Mouse (Mus musculus): ENCODE data around the gene Wfikkn2.

The Wfikkn2 gene

DNA sequence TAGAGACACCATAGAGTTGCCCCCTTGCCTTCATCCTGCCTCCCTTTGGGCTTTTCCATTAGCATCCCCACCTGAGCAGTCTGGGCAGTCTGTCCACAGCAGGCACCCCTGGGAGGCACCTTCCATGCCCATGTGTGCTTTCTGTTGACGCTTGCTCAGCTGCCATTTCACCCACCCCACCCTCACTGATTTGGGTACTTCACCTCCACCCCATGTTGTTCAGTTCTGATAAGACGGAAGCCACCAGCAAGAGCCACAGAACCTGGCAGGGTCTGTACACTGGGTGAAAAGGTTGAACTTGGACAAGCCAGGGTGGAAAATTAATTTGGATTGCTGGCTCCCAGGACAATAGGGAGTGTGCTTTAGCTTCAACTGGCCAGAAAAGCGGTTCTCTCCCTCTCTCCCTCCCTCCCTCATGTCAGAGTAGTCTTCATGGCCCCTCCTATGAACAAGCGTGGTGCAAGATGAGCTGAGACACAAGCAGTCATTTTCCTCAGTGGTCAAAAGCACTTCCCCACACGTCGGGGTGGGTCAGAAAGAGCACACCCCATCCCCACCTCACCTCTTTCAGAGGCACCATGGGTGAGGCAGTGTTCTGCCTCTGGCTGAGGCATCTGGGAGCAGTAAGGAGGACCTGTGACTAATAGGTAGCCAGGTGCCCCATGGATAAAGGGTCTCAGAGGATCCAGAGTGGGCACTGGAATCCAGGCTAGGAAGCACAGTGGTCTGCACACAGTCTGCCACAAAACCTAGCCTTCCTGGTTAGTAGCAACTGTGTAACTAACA lies 16.0 kb upstream of the Wfikkn2 start:
- no peak for DNase-seq (ENCODE audit: low spot score in 2 of 2)

DNA sequence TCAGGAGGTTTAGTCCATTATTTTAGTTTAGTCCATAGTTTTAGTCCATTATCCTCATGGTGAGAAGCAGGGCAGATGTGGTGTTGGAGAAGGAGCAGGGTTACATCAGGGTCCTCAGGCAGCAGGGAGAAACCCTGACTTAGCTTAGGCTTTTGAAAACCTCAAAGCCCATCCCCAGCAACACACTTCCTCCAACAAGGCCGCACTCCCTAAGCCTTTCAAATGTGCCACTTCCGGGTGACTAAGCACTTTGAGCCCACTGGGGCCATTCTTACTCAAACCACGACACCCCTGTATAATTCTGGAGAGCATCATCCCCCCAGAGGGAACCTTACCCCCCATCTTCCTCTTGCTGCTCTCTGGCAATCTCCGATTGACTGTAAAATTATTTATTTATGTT lies 14.0 kb upstream of the Wfikkn2 start:
- DNase-seq (ENCODE audit: low spot score in 2 of 2) = no peak

- no peak for DNase-seq (ENCODE audit: low spot score in 2 of 2)
Observed at GRCm38 (mm10) chr11:94257987-94258386, 12.2 kb upstream of the Wfikkn2 start.

GRCm38 (mm10) chr11:94255733-94256132 lies 9.9 kb upstream of the Wfikkn2 start:
- DNase-seq (ENCODE audit: low spot score in 2 of 2) = no peak

DNA sequence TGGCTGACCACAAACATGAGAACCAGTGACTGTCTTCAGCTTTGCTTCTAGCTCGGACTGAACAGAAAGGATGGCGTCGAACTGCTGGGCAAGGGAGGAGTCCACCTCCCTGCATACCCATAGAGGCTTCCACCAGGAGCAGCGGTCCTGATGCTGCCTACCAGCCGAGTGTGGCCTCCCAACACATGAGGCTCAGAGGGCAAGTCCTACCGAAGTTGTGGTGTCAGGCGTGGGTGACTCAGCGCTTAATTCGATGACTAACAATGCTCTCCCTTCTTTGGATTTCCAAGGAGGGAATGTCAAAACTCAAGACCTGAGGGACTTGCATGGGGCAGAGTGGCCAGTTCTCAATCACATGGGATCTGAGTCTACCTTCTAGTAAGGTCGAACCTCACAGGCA lies 7.9 kb upstream of the Wfikkn2 start:
- DNase-seq (ENCODE audit: low spot score in 2 of 2) = no peak

- DNase-seq (ENCODE audit: low spot score in 2 of 2) = no peak
Observed at GRCm38 (mm10) chr11:94253156-94253555, 7.4 kb upstream of the Wfikkn2 start.

- no peak for DNase-seq (ENCODE audit: low spot score in 2 of 2)
Observed at GRCm38 (mm10) chr11:94246789-94247061, 920 bp upstream of the Wfikkn2 start.

GRCm38 (mm10) chr11:94244385-94244784 lies 1.4 kb downstream of the Wfikkn2 start:
- DNase-seq (ENCODE audit: low spot score in 2 of 2) = no peak

DNA sequence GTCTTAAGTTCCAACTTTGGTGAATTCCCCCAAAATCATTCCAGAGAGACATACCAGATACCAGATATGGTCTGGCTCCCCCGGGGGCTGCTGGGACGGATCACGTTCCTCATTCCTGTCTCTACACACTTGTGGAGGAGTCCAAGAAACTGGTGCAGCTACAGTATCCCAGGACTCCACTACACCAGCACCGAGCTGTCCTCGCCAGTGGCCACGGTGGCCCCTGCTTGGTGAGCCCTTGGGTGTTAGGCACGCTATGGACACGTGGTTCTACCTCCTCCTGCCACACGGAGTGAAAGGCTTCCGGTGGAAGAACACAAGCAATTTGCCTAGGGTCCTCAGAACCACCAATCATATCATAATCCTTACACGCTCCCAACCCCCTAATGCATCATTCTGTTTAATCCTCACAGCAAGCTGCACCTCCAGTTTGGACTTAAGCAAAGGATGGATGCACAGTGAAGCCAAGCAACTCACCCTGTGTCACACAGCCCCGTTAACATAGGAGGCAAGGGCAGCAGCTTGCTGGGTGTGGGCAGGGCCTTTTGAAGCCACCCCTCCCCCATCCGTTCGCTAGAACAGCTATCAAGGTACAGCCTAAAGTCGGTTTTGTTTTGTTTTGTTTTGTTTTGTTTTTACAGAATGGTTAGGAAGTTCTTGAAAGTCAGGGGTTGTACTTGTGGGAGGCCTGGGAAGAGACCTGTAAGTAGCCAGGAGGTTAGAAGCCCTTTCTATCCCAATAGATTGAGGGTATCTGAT lies 2.2 kb downstream of the Wfikkn2 start:
- DNase-seq (ENCODE audit: low spot score in 2 of 2) = no peak

DNA sequence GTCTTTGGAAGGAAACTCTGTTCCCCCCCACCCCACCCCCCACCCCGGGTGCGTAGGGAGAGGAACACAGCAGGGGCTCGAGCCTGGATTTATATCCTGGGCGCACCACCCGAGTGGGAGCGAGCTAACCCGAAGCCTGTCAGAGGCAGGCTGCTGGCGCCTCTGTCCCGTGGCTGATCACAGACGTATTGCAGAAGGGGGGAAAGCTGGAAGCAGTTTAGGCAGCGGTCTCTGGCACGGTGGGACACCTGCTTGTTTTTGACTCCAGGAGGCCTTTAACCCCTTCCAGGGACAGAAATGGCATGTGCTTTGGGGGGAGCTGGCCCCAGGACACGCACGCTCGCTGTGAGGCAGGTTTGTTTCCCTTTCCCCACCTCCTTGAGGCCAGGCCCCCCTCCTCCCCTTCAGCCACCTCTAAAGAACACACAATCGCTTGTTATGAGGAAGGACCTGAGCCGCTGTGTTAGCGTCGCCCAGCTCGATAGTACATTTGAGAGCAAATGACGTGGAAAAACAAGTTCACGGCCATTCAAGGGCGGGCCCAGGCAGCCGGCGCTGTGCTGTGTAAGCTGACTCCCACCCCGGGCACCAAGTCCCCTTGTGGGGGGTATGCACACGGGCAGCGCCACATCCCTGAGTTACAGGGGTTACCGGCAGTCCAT lies 2.9 kb downstream of the Wfikkn2 start:
- no peak for DNase-seq (ENCODE audit: low spot score in 2 of 2)

GRCm38 (mm10) chr11:94239706-94240105 lies 6.1 kb downstream of the Wfikkn2 start:
- no peak for DNase-seq (ENCODE audit: low spot score in 2 of 2)

DNA sequence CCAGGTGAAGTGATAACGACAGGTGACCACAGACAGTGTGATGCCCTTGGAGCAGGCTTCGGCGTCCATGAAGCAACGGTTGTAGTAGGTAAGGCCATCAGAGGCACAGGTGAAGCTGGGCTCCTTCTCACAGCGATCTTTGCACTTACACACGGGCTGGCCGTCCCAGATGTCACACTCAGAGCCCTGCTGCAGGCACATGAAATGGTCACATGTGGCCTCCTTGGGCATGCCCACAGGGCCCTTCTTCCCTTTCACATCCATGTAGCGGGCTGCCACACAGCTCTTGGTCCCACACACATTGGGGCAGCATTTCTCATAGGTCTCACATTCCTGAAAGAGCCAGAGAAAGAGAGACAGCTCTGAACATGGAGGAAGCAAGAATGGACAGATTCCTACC lies 7.0 kb downstream of the Wfikkn2 start:
- DNase-seq (ENCODE audit: low spot score in 2 of 2) = no peak

DNA sequence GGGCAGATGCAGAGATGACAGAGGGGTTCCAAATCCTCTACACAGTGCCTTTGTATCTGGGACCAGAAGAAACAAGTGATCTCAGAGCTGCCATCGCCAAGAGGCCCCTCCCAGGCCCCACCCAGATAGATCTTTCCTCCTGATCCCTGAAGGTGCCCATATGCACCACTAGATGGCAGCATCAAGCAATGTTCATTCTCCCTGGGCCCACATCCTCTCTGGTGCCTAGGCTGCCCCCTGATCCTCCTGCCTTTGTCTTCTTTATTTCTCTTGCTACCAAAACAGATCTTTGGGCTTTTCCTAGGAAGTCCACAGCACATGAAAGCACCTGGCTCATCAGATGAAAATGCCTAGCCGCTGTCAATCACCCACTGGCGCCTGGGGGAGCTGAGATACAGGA lies 9.7 kb downstream of the Wfikkn2 start:
- DNase-seq (ENCODE audit: low spot score in 2 of 2) = peak in 1 of 2 experiments; percentile 36

GRCm38 (mm10) chr11:94234857-94235256 lies 10.9 kb downstream of the Wfikkn2 start:
- DNase-seq (ENCODE audit: low spot score in 2 of 2) = no peak

DNA sequence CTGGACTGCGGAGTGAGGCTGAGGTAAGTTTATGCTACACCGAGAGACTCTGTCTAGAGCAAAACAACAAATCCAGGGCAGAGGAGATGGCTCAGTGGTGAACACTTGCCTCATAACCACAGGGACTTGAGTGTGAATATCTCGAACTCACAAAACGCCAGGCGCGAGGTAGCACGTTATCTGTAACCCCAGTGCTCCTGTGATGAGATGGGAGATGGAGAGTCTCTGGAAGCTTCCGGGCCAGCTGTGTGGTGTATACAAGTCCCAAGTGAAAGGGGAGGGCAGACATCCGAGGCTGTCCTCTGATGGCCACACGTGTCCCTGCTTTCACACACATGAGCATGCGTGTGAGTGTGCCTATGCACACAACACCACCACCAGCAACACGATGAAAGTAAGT lies 11.4 kb downstream of the Wfikkn2 start:
- no peak for DNase-seq (ENCODE audit: low spot score in 2 of 2)

GRCm38 (mm10) chr11:94233405-94233804 lies 12.4 kb downstream of the Wfikkn2 start:
- no peak for DNase-seq (ENCODE audit: low spot score in 2 of 2)

DNA sequence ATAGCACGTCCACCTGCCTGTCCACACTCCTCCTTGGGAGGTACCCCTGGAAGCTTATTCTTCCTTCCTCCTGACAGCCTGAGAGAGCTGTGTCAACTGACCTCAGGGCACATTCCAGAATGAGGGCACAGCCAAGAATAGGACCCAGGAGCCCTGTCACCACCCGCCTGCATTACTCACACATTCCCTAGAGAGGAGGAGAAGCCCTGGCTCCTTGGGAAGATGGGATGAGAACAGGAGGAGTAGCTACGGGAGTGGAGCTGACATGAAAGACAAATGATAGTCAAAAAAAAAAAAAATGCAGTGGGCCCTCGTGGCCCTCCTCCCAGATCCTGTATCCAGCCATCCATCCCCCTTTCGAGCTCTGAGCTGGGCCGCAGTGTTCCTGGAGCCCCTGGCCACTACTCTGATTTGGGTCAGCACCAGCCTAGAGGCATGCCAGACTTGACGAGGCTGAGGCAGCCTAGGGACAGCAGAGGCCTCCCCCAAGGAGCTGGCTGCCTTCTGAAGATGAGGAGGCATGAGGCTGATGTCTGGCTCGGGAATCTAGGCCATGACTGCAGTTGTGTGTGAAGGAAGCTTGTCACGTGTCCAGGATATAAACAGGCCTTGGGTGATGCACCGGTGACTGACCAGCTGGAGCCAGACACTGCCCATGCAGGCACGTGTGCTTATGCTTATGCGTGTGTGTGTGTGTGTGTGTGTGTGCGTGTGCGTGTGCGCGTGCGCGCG lies 13.8 kb downstream of the Wfikkn2 start:
- no peak for DNase-seq (ENCODE audit: low spot score in 2 of 2)

DNA sequence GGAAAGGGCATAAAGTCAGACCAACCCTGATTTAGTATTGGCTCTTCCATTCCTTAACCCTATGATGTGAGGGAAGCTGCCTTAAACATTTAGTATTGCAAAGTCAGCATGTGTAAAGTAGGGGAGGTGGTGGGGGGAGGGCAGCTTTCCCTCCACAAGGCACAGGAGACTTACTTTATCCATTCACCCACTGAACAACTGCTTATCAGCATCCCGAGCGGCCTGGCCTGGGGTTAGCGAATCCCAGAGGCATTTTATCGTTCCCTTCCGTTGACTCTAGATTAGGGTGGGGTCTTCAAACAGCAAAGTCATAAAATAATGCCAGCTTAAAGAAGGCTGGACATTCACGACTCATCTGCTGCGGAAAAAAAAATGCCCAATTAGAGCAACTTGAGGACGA lies 15.6 kb downstream of the Wfikkn2 start:
- DNase-seq (ENCODE audit: low spot score in 2 of 2) = no peak

GRCm38 (mm10) chr11:94229207-94229960 lies 16.4 kb downstream of the Wfikkn2 start:
- no peak for DNase-seq (ENCODE audit: low spot score in 2 of 2)

DNA sequence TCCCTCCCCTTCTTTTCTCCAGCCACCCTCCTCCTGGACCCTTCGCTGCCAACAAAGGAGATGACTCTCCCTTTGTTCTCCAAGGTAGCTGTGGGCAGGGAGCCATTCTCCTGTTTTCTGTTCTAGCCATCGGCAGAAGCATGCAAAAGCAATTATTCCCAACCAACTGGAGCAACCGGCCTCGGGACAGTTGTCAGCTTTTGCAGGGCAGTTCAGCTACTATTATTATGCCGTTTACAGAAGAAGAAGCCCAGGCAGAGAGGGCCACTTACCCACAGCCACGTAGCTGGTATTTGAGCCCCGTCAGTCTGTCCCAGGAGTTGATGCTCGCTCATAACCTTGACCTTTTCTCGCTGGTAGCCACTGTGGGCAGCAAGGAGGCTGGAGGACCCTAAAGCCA lies 17.4 kb downstream of the Wfikkn2 start:
- no peak for DNase-seq (ENCODE audit: low spot score in 2 of 2)

GRCm38 (mm10) chr11:94225985-94226384 lies 19.8 kb downstream of the Wfikkn2 start:
- no peak for DNase-seq (ENCODE audit: low spot score in 2 of 2)

- DNase-seq (ENCODE audit: low spot score in 2 of 2) = no peak
Observed at GRCm38 (mm10) chr11:94223531-94223930, 22.3 kb downstream of the Wfikkn2 start.

All from spleen, postnatal 14 days (tissue).